Mouse (Mus musculus) liver, embryonic 14.5 days (tissue): ENCODE measurements around the gene Cd84. TPM values are rescaled to one million over a fixed set of nuclear protein-coding genes. Genes with fewer than 3 reads are reported as not detected.
"Not testable (repeated sequence)": the region's sequence is repeated elsewhere in the genome, so short reads cannot be mapped to it uniquely, and the experiment has no call there.

Experiments
- ATAC-seq: fragments of 200-750 bp; cut with Nextera tagmentation; 2 replicates; pipeline ENCODE4 v1.8.0; 2017; ENCODE audit warnings: moderate number of reproducible peaks, mild to moderate bottlenecking, moderate library complexity; ENCODE audit not compliant: insufficient read depth
- DNase-seq, 3 experiments: peaks; one replicate each; pipeline ENCODE4 v3.0.0-alpha.2; 2012 to 2013; ENCODE audit warnings: low read depth in 3 of 3, low spot score in 3 of 3
- H3K27ac ChIP-seq: fragments of 300-500 bp; sonication (generic); 2 replicates; pipeline ENCODE4 v1.5.1; 2014; ENCODE audit warnings: moderate library complexity, mild to moderate bottlenecking, control low read depth, inconsistent platforms
- H3K27me3 ChIP-seq: fragments of 300-500 bp; sonication (generic); 2 replicates; pipeline ENCODE4 v1.6.1; 2014; ENCODE audit warnings: mild to moderate bottlenecking, low read length, moderate library complexity; ENCODE audit not compliant: control insufficient read depth, insufficient read depth
- H3K36me3 ChIP-seq: fragments of 300-500 bp; sonication (generic); replicated peaks from 2 replicates; pipeline ENCODE4 v1.6.1; 2014; ENCODE audit warnings: low read depth; ENCODE audit not compliant: control insufficient read depth, insufficient read depth
- H3K4me1 ChIP-seq, 2 experiments: fragments of 200-500 bp in 1 of 2; fragments of 300-500 bp in 1 of 2; sonication (generic) in 1 of 2; replicated peaks; 2 replicates each; pipeline ENCODE4 v1.6.1; 2012 to 2014; ENCODE audit warnings: antibody characterized with exemption in 1 of 2, inconsistent platforms in 1 of 2, low read length in 1 of 2; ENCODE audit not compliant: control insufficient read depth in 2 of 2, insufficient read depth in 2 of 2
- H3K4me2 ChIP-seq: fragments of 300-500 bp; sonication (generic); 2 replicates; pipeline ENCODE4 v1.6.1; 2014; ENCODE audit warnings: low read depth, mild to moderate bottlenecking, control low read depth, moderate library complexity
- H3K4me3 ChIP-seq, 2 experiments: fragments of 200-500 bp in 1 of 2; fragments of 300-500 bp in 1 of 2; sonication (generic) in 1 of 2; 2 replicates each; pipeline ENCODE4 v1.5.1; 2012 to 2014; ENCODE audit warnings: low read depth in 2 of 2, low read length in 2 of 2, mild to moderate bottlenecking in 2 of 2, control low read depth in 1 of 2, inconsistent platforms in 1 of 2, moderate library complexity in 1 of 2; ENCODE audit not compliant: insufficient read depth in 1 of 2
- H3K9ac ChIP-seq: fragments of 300-500 bp; sonication (generic); replicated peaks from 2 replicates; pipeline ENCODE4 v1.6.1; 2014; ENCODE audit warnings: mild to moderate bottlenecking, control low read depth, moderate library complexity
- H3K9me3 ChIP-seq: fragments of 300-500 bp; sonication (generic); 2 replicates; pipeline ENCODE4 v1.6.1; 2016; ENCODE audit warnings: low read length, mixed read lengths; ENCODE audit not compliant: control insufficient read depth
- CTCF ChIP-seq: IDR thresholded peaks from 2 replicates; pipeline ENCODE4 v1.5.1; 2016; ENCODE audit warnings: antibody characterized with exemption, low read depth, control low read depth
- EP300 ChIP-seq: IDR thresholded peaks from 2 replicates; pipeline ENCODE4 v1.6.1; 2016; ENCODE audit warnings: antibody characterized with exemption, low read depth
- WGBS: fragments of 180-500 bp; shearing (Covaris S2); extraction: QIAGEN DNeasy Blood & Tissue Kit; methylation state at CpG from one replicate; pipeline ENCODE4 v1.1.7; 2014; ENCODE audit not compliant: insufficient replicate concordance; 5-methylcytosine and 5-hydroxymethylcytosine counted together
- polyA plus RNA-seq, 2 experiments: library from polyadenylated mRNA; depleted of rRNA in 1 of 2; stranded (reverse) in 1 of 2; unstranded in 1 of 2; fragments of >200 nt; fragmentation: Nextera tagmentation in 1 of 2; extraction: Ambion mirVana in 1 of 2; gene quantifications; 2 replicates each; pipeline versions ENCODE4 v1.2.1 to v1.2.3; 2012 to 2014

Gene Cd84
- polyA plus RNA-seq (2012; rRNA removed): 1.8 and 3.6 TPM in 2 replicates
- polyA plus RNA-seq (2014; fragmentation: Nextera tagmentation; extraction: Ambion mirVana): 4.7 and 6.0 TPM in 2 replicates

GRCm38 (mm10) chr1:171839488-171839887, at the start of gene Cd84:
Cd84 (plus strand) TSS chr1:171839697.
- Histone ChIP-seq H3K9me3 (no peaks in the 10 kb centered on the region), H3K9ac (no peak within 1 kb of the TSS), H3K36me3 (no peaks in the 10 kb centered on the region), H3K4me2 (peak within 1 kb of the TSS; percentile 31), H3K27me3 (no peaks in the 10 kb centered on the region), H3K4me1 (peaks cover 0 to 5% of the 10 kb centered on the region in 2 experiments; a peak in 2 of 4 replicates), H3K27ac (no peak within 1 kb of the TSS), H3K4me3 (no peak within 1 kb of the TSS)
- 36% methylated on average over 3 of the region's 3 CpGs for WGBS
- ATAC-seq: no peak
- TF ChIP-seq CTCF: no peak
- TF ChIP-seq EP300: no peak
- no peak for DNase-seq

- WGBS: 74% methylated on average over 3 of the region's 3 CpGs
- no peaks in the 10 kb centered on the region for H3K36me3 ChIP-seq
- H3K4me3 ChIP-seq: no peak overlapping the region
- DNase-seq (no peak), ATAC-seq (no peak)
- TF ChIP-seq CTCF (no peak), EP300 (no peak)
- H3K9ac ChIP-seq: no peak overlapping the region
- H3K27ac ChIP-seq: no peak overlapping the region
- H3K4me1 ChIP-seq: peaks cover 0 to 11% of the 10 kb centered on the region in 2 experiments; a peak in 2 of 4 replicates
- no peaks in the 10 kb centered on the region for H3K27me3 ChIP-seq
- H3K9me3 ChIP-seq: no peaks in the 10 kb centered on the region
- H3K4me2 ChIP-seq: no peak overlapping the region
Measured at GRCm38 (mm10) chr1:171791491-171791890, 48.0 kb upstream of the Cd84 start.

- TF ChIP-seq CTCF (no peak), EP300 (no peak)
- Histone ChIP-seq H3K9me3 (no peaks in the 10 kb centered on the region), H3K9ac (no peak overlapping the region), H3K4me1 (peaks cover 3% of the 10 kb centered on the region in 2 experiments; a peak in 3 of 4 replicates), H3K36me3 (no peaks in the 10 kb centered on the region), H3K27me3 (no peaks in the 10 kb centered on the region), H3K27ac (no peak overlapping the region), H3K4me2 (no peak overlapping the region), H3K4me3 (no peak overlapping the region)
- ATAC-seq: no peak
- 17% methylated on average over 2 of the region's 2 CpGs for WGBS
- DNase-seq: no peak
Measured at GRCm38 (mm10) chr1:171796185-171796584, 43.3 kb upstream of the Cd84 start.

- no peak overlapping the region for H3K4me3 ChIP-seq
- H3K27me3 ChIP-seq: no peaks in the 10 kb centered on the region
- WGBS: 17% methylated on average over 1 of the region's 1 CpGs
- no peak overlapping the region for H3K27ac ChIP-seq
- no peak overlapping the region for H3K4me2 ChIP-seq
- TF ChIP-seq EP300 (no peak), CTCF (no peak)
- no peak overlapping the region for H3K9ac ChIP-seq
- peaks cover 3% of the 10 kb centered on the region in 2 experiments; a peak in 3 of 4 replicates for H3K4me1 ChIP-seq
- DNase-seq (no peak), ATAC-seq (peak; percentile 52; the same call in 1 of the 2 replicates)
- H3K36me3 ChIP-seq: no peaks in the 10 kb centered on the region
- no peaks in the 10 kb centered on the region for H3K9me3 ChIP-seq
Measured at GRCm38 (mm10) chr1:171797840-171798239, 41.7 kb upstream of the Cd84 start.

GRCm38 (mm10) chr1:171799648-171800047, 39.8 kb upstream of the Cd84 start:
- no peak overlapping the region for H3K4me2 ChIP-seq
- WGBS: 30% methylated on average over 4 of the region's 4 CpGs
- peaks cover 3% of the 10 kb centered on the region in 2 experiments; a peak in 3 of 4 replicates for H3K4me1 ChIP-seq
- no peak overlapping the region for H3K9ac ChIP-seq
- no peak overlapping the region for H3K27ac ChIP-seq
- no peak overlapping the region for H3K4me3 ChIP-seq
- DNase-seq: no peak
- H3K36me3 ChIP-seq: no peaks in the 10 kb centered on the region
- no peaks in the 10 kb centered on the region for H3K9me3 ChIP-seq
- no peaks in the 10 kb centered on the region for H3K27me3 ChIP-seq
- no peak for TF ChIP-seq CTCF
- ATAC-seq: 0 out of 2 replicates have a peak, but pooled peaks have one; percentile 33

GRCm38 (mm10) chr1:171811048-171811447, 28.4 kb upstream of the Cd84 start:
- H3K4me1 ChIP-seq, ATAC-seq, H3K27ac ChIP-seq, DNase-seq, H3K4me2 ChIP-seq, H3K9me3 ChIP-seq, H3K4me3 ChIP-seq, H3K9ac ChIP-seq, H3K27me3 ChIP-seq, H3K36me3 ChIP-seq: not testable (repeated sequence)
- 22% methylated on average over 1 of the region's 1 CpGs for WGBS
